Comparison of ENCODE assay signal across 13 mouse cellular contexts in genomic region chr15:89090662-89091061, GRCm38 (mm10). TPM values are rescaled to one million over a fixed set of nuclear protein-coding genes. Genes with fewer than 3 reads are reported as not detected.
A peak's percentile ranks its signal among the peaks of the same experiment; 100 is the strongest.
DNase-seq lines count a peak whose midpoint lies in the region; ATAC-seq and TF ChIP-seq lines count a peak whose summit lies in the region.
"Had no signal": no experiment of that assay in that cellular context is flagged by ENCODE, and none has a peak within 500 bp of the region (broad histone marks: within the 10 kb centered on the region; RNA-seq: fewer than 3 reads in every experiment).

No protein-coding gene starts in this region.

- no peaks in the 10 kb centered on the region for H3K9me3 ChIP-seq in midbrain, embryonic 10.5 days (replicated peaks)
- no peaks in the 10 kb centered on the region for H3K9me3 ChIP-seq in midbrain, embryonic 11.5 days (ENCODE audit: control insufficient read depth, low read length)
- H3K9me3 ChIP-seq in forebrain, embryonic 14.5 days (replicated peaks; ENCODE audit: control insufficient read depth, low read length), result no peaks in the 10 kb centered on the region

- DNase-seq in gastrocnemius, adult 2 months, result no peak
- DNase-seq in gastrocnemius, postnatal 10 days, result no peak
- no peak for DNase-seq in midbrain, embryonic 10.5 days (ENCODE audit: low spot score)
- no peak for DNase-seq in midbrain, embryonic 11.5 days (ENCODE audit: low spot score, missing footprints)
- no peak for DNase-seq in forebrain, embryonic 14.5 days (ENCODE audit: low spot score)
- DNase-seq in adrenal gland, adult 18-20 months (ENCODE audit: low spot score in 2 of 2), result no peak
- DNase-seq in spleen, postnatal 14 days (ENCODE audit: low spot score in 2 of 2), result no peak
- DNase-seq: adrenal gland, adult 8-10 months; B cell, adult 2 months; kidney, postnatal 4 days; lung, postnatal 14 days had no signal

- peaks cover 8% of the 10 kb centered on the region for H3K79me2 ChIP-seq in myocyte (ENCODE audit: control insufficient read depth, insufficient read depth)

- H3K4me1 ChIP-seq in midbrain, embryonic 10.5 days, result peaks cover 24% of the 10 kb centered on the region
- peaks cover 10% of the 10 kb centered on the region for H3K4me1 ChIP-seq in midbrain, embryonic 11.5 days (ENCODE audit: control insufficient read depth, insufficient read depth, low read length)
- peaks cover 14% of the 10 kb centered on the region for H3K4me1 ChIP-seq in forebrain, embryonic 14.5 days (ENCODE audit: control insufficient read depth, insufficient read depth, low read length)

- H3ac ChIP-seq in myocyte (ENCODE audit: control insufficient read depth, insufficient read length), result no peak overlapping the region

- no peak overlapping the region for H3K9ac ChIP-seq in midbrain, embryonic 11.5 days (ENCODE audit: low read length)
- no peak overlapping the region for H3K9ac ChIP-seq in forebrain, embryonic 14.5 days (ENCODE audit: low read length)

- intact Hi-C loops in gastrocnemius, adult 2 months (cut with DNase I), result no loop called here

- H3K4me2 ChIP-seq in midbrain, embryonic 11.5 days, result no peak overlapping the region
- H3K4me2 ChIP-seq in forebrain, embryonic 14.5 days (ENCODE audit: low read length), result peak overlapping the region; percentile 91; the same call in 1 of the 2 replicates
- H3K4me2 ChIP-seq in myocyte (ENCODE audit: low read depth), result peak overlapping the region; percentile 99

- no peaks in the 10 kb centered on the region for H3K27me3 ChIP-seq in midbrain, embryonic 10.5 days (ENCODE audit: low read depth, poor library complexity, severe bottlenecking)
- no peaks in the 10 kb centered on the region for H3K27me3 ChIP-seq in midbrain, embryonic 11.5 days (ENCODE audit: control insufficient read depth, insufficient read depth, low read length)
- no peaks in the 10 kb centered on the region for H3K27me3 ChIP-seq in forebrain, embryonic 14.5 days (replicated peaks; ENCODE audit: control insufficient read depth, insufficient read depth, low read length)
- H3K27me3 ChIP-seq in myocyte (ENCODE audit: control insufficient read depth, insufficient read depth, insufficient read length), result no peaks in the 10 kb centered on the region

- H3K27ac ChIP-seq in gastrocnemius, adult 2 months, result no peak overlapping the region
- no peak overlapping the region for H3K27ac ChIP-seq in midbrain, embryonic 10.5 days (replicated peaks)
- H3K27ac ChIP-seq in midbrain, embryonic 11.5 days (ENCODE audit: low read depth, low read length), result no peak overlapping the region
- H3K27ac ChIP-seq in forebrain, embryonic 14.5 days (ENCODE audit: low read depth, low read length), result no peak overlapping the region

- peaks cover 51% of the 10 kb centered on the region for H3K36me3 ChIP-seq in midbrain, embryonic 10.5 days
- H3K36me3 ChIP-seq in midbrain, embryonic 11.5 days (ENCODE audit: control insufficient read depth, insufficient read depth, low read length), result peaks cover 17% of the 10 kb centered on the region
- H3K36me3 ChIP-seq in forebrain, embryonic 14.5 days (ENCODE audit: control insufficient read depth, insufficient read depth, low read length), result peaks cover 50% of the 10 kb centered on the region
- peaks cover 27% of the 10 kb centered on the region for H3K36me3 ChIP-seq in myocyte (ENCODE audit: control insufficient read depth, insufficient read depth)

- no peak for ATAC-seq in midbrain, embryonic 11.5 days (ENCODE audit: low FRiP score)
- no peak for ATAC-seq in forebrain, embryonic 14.5 days
- ATAC-seq: inflammation-experienced regulatory T-cells, adult 6 months had no signal

- no peak for TF ChIP-seq CTCF in gastrocnemius, adult 2 months (IDR thresholded peaks at IDR 0.05)

- 95% methylated on average over 4 of the region's 4 CpGs for WGBS in midbrain, embryonic 10.5 days
- 88% methylated on average over 4 of the region's 4 CpGs for WGBS in midbrain, embryonic 11.5 days
- 93% methylated on average over 4 of the region's 4 CpGs for WGBS in forebrain, embryonic 14.5 days

- no peak for TF ChIP-seq POLR2A in myocyte (IDR thresholded peaks at IDR 0.05; ENCODE audit: insufficient read length, low read depth)

- peak overlapping the region; percentile 94 for H3K4me3 ChIP-seq in gastrocnemius, adult 2 months
- H3K4me3 ChIP-seq in midbrain, embryonic 10.5 days, result peak overlapping the region; percentile 76; the same call in 1 of the 2 replicates
- H3K4me3 ChIP-seq in midbrain, embryonic 11.5 days (ENCODE audit: low read depth, low read length), result no peak overlapping the region
- H3K4me3 ChIP-seq in forebrain, embryonic 14.5 days (ENCODE audit: low read depth, low read length), result no peak overlapping the region
- peak overlapping the region; percentile 43 for H3K4me3 ChIP-seq in myocyte

TF ChIP-seq in myocyte, 11 proteins besides CTCF, POLR2A, EP300 and RAD21:
- TF ChIP-seq USF1 (IDR thresholded peaks at IDR 0.05; ENCODE audit: low read depth), result no peak
- no peak for TF ChIP-seq CEBPB (IDR thresholded peaks at IDR 0.05; ENCODE audit: insufficient read depth, poor library complexity, severe bottlenecking)
TF ChIP-seq in myocyte: peak in this region for 0.

RNA-seq across cellular contexts. Expression of gene Selenoo, which starts 1.8 kb away (rescaled TPM):
- total RNA-seq in gastrocnemius, adult 2 months (2021), result 10 to 100 TPM; 13.8 to 15.6 TPM
- total RNA-seq in gastrocnemius, postnatal 10 days (2021), result 10 to 100 TPM in 1 of 2 experiments, 1 to 10 TPM in 1; 9.1 to 10.1 TPM
- 16.2 and 19.3 TPM in 2 replicates for polyA plus RNA-seq in midbrain, embryonic 10.5 days (2016; fragmentation: Nextera tagmentation; extraction: Ambion mirVana)
- 20.2 and 22.3 TPM in 2 replicates for polyA plus RNA-seq in midbrain, embryonic 11.5 days (2014; fragmentation: Nextera tagmentation; extraction: Ambion mirVana)
- polyA plus RNA-seq in forebrain, embryonic 14.5 days (2014; fragmentation: Nextera tagmentation; extraction: Ambion mirVana), result 20.9 and 24.7 TPM in 2 replicates
- 23.8 TPM for polyA plus RNA-seq in myocyte (2012; fragmentation: generic; extraction: Trizol)
- 10 to 100 TPM; 32.3 to 39.5 TPM for total RNA-seq in adrenal gland, adult 18-20 months (2021)

RNA-seq across cellular contexts. Expression of gene Trabd, which starts 15.7 kb away (rescaled TPM):
- 10 to 100 TPM; 28.5 to 33.6 TPM for total RNA-seq in gastrocnemius, adult 2 months (2021)
- total RNA-seq in gastrocnemius, postnatal 10 days (2021), result 10 to 100 TPM; 24.9 to 28.1 TPM
- 53.6 and 53.7 TPM in 2 replicates for polyA plus RNA-seq in midbrain, embryonic 10.5 days (2016; fragmentation: Nextera tagmentation; extraction: Ambion mirVana)
- polyA plus RNA-seq in midbrain, embryonic 11.5 days (2014; fragmentation: Nextera tagmentation; extraction: Ambion mirVana), result 40.2 and 43.2 TPM in 2 replicates
- 39.7 and 40.3 TPM in 2 replicates for polyA plus RNA-seq in forebrain, embryonic 14.5 days (2014; fragmentation: Nextera tagmentation; extraction: Ambion mirVana)
- polyA plus RNA-seq in myocyte (2012; fragmentation: generic; extraction: Trizol), result 68.2 TPM
- total RNA-seq in adrenal gland, adult 18-20 months (2021), result 10 to 100 TPM; 36.1 to 36.7 TPM

RNA-seq across cellular contexts. Expression of gene Panx2, which starts 31.1 kb away (rescaled TPM):
- not detected for total RNA-seq in gastrocnemius, adult 2 months (2021)
- total RNA-seq in gastrocnemius, postnatal 10 days (2021), result under 1 TPM; 0.07 to 0.18 TPM
- 0.28 and 0.47 TPM in 2 replicates for polyA plus RNA-seq in midbrain, embryonic 10.5 days (2016; fragmentation: Nextera tagmentation; extraction: Ambion mirVana)
- 0.87 and 0.89 TPM in 2 replicates for polyA plus RNA-seq in midbrain, embryonic 11.5 days (2014; fragmentation: Nextera tagmentation; extraction: Ambion mirVana)
- polyA plus RNA-seq in forebrain, embryonic 14.5 days (2014; fragmentation: Nextera tagmentation; extraction: Ambion mirVana), result 2.3 and 2.7 TPM in 2 replicates
- not detected for polyA plus RNA-seq in myocyte (2012; fragmentation: generic; extraction: Trizol)
- 1 to 10 TPM in 1 of 2 experiments, under 1 TPM in 1; 0.96 to 1.2 TPM for total RNA-seq in adrenal gland, adult 18-20 months (2021)
- polyA plus RNA-seq: inflammation-experienced regulatory T-cells, adult 6 months had no signal

RNA-seq across cellular contexts. Expression of gene Tubgcp6, which starts 32.2 kb away (rescaled TPM):
- total RNA-seq in gastrocnemius, adult 2 months (2021), result 1 to 10 TPM; 6.8 to 8.4 TPM
- 10 to 100 TPM in 1 of 2 experiments, 1 to 10 TPM in 1; 8.4 to 11.0 TPM for total RNA-seq in gastrocnemius, postnatal 10 days (2021)
- 24.7 and 25.6 TPM in 2 replicates for polyA plus RNA-seq in midbrain, embryonic 10.5 days (2016; fragmentation: Nextera tagmentation; extraction: Ambion mirVana)
- 14.9 and 16.8 TPM in 2 replicates for polyA plus RNA-seq in midbrain, embryonic 11.5 days (2014; fragmentation: Nextera tagmentation; extraction: Ambion mirVana)
- 15.9 and 17.0 TPM in 2 replicates for polyA plus RNA-seq in forebrain, embryonic 14.5 days (2014; fragmentation: Nextera tagmentation; extraction: Ambion mirVana)
- polyA plus RNA-seq in myocyte (2012; fragmentation: generic; extraction: Trizol), result 15.0 TPM
- total RNA-seq in adrenal gland, adult 18-20 months (2021), result 10 to 100 TPM; 10.8 to 13.0 TPM

RNA-seq across cellular contexts. Expression of gene Hdac10, which starts 37.8 kb away (rescaled TPM):
- total RNA-seq in gastrocnemius, adult 2 months (2021), result 1 to 10 TPM; 5.9 to 6.4 TPM
- 10 to 100 TPM in 1 of 2 experiments, 1 to 10 TPM in 1; 7.6 to 10.6 TPM for total RNA-seq in gastrocnemius, postnatal 10 days (2021)
- 18.7 and 20.3 TPM in 2 replicates for polyA plus RNA-seq in midbrain, embryonic 10.5 days (2016; fragmentation: Nextera tagmentation; extraction: Ambion mirVana)
- polyA plus RNA-seq in midbrain, embryonic 11.5 days (2014; fragmentation: Nextera tagmentation; extraction: Ambion mirVana), result 11.6 and 13.6 TPM in 2 replicates
- 18.4 and 25.4 TPM in 2 replicates for polyA plus RNA-seq in forebrain, embryonic 14.5 days (2014; fragmentation: Nextera tagmentation; extraction: Ambion mirVana)
- 11.7 TPM for polyA plus RNA-seq in myocyte (2012; fragmentation: generic; extraction: Trizol)
- total RNA-seq in adrenal gland, adult 18-20 months (2021), result 10 to 100 TPM; 11.4 to 12.4 TPM

Comparison
In these comparisons a context has a peak if more than half of its experiments do, and no peak if none do; other contexts are left out.
1. H3K4me3 ChIP-seq: peak in gastrocnemius, adult 2 months (single experiment), midbrain, embryonic 10.5 days (single experiment) and myocyte (single experiment); none in midbrain, embryonic 11.5 days (single experiment) and forebrain, embryonic 14.5 days (single experiment).